Mouse (Mus musculus) mouse embryonic stem cell (cell line): ENCODE results near the gene Hist1h3h.
"Not testable (repeated sequence)": the region's sequence is repeated elsewhere in the genome, so short reads cannot be mapped to it uniquely, and the experiment has no call there.

Experiments used
- in situ Hi-C, 2 experiments: fragments of 300-500 bp; cut with MboI; formaldehyde crosslinking; loops; 1 replicate in 1 of 2; 3 replicates in 1 of 2; pipeline ENCODE4 v1.14.3; 2019 to 2020; ENCODE audit warnings: low sequenced_read_pairs in 2 of 2, low pct_unique_long_range_greater_than_20kb in 1 of 2, mixed read lengths in 1 of 2; ENCODE audit not compliant: unreplicated experiment in 1 of 2

The Hist1h3h gene

DNA sequence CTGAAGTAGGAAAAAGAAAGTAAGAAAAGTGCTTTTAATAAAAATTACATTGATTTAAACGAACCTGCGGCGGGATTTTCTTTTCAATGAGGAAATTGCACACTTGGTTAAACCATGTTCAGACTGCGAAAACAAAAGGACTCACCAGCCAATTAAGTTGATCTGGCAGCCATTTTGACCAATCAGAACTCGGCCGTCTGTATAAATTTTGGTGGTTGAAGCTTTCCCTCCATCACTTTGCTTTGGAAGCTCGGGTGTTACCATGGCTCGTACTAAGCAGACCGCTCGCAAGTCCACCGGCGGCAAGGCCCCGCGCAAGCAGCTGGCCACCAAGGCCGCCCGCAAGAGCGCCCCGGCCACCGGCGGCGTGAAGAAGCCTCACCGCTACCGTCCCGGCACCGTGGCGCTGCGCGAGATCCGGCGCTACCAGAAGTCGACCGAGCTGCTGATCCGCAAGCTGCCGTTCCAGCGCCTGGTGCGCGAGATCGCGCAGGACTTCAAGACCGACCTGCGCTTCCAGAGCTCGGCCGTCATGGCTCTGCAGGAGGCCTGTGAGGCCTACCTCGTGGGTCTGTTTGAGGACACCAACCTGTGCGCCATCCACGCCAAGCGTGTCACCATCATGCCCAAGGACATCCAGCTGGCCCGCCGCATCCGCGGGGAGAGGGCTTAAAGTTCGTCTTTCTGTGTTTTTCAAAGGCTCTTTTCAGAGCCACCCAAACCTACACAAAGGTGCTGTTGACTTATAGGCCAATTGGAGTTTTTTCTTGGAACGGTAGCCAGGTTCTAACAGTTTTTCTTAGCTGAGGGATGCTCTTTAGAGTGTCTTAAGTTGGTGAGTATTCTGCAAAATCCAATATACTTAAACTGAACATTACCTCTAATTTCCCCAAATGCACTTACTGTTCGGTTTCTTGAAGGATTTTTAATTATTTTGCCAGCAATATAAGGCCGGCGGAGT lies at the start of gene Hist1h3h:
Gene Hist1h3h, plus strand, starts transcription at position 263 of the 961 bp plus-strand sequence.
- in situ Hi-C loops, result loop anchor here in 1 of 2 experiments (10.0 kb wide), 1 partner anchor 317 kb away; the partner anchor contains the start of genes Hist1h2ah and Hist1h2bk

GRCm38 (mm10) chr13:21677305-21677704 lies 40.2 kb upstream of the Hist1h3h start, which contains the start of gene Olfr1360:
Gene Olfr1360 (minus strand): TSS chr13:21677405.
- in situ Hi-C loops, result loop anchor here (25.0 kb wide), 1 partner anchor 290 kb away; no protein-coding TSS in a partner anchor

- in situ Hi-C loops, result loop anchor here (25.0 kb wide), 1 partner anchor 311 kb away; no protein-coding TSS in a partner anchor
Observed at GRCm38 (mm10) chr13:21697811-21698210, 19.6 kb upstream of the Hist1h3h start, which contains the start of gene Olfr1359. Gene Olfr1359 (plus strand): TSS chr13:21698111.

GRCm38 (mm10) chr13:21706669-21707068 lies 10.8 kb upstream of the Hist1h3h start:
- in situ Hi-C loops, result no loop called here

- in situ Hi-C loops, result loop anchor here (5.0 to 10.0 kb wide), 2 partner anchors 317 to 325 kb away; partner anchors contain the start of genes Hist1h2ah (in 1 of the 2) and Hist1h2bk (in 1 of the 2)
Observed at GRCm38 (mm10) chr13:21710031-21710711, 7.3 kb upstream of the Hist1h3h start.

- in situ Hi-C loops, result loop anchor here (5.0 to 10.0 kb wide), 2 partner anchors 316 to 324 kb away; partner anchors contain the start of genes Hist1h2ah (in 1 of the 2) and Hist1h2bk (in 1 of the 2)
Observed at GRCm38 (mm10) chr13:21710821-21711525, 6.5 kb upstream of the Hist1h3h start.

DNA sequence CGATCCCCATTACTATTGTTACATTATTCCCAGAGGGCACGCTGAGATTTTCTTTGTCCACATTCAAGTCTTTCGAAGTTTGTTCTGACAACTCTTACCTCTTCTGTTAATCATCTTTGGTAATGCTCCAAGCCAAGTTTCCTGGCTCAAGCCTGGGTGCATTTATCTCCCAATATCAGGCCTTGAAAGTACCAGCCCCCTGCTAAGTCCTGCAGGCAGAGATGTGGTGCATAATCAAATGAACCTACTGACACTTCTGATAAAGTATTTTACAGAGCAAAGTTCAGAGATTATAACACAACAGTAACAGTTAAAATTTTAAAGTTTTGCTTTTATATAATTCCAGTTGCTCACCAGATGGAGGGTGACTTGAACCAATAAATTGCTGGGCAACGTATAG lies 5.8 kb upstream of the Hist1h3h start:
- in situ Hi-C loops, result loop anchor here (5.0 to 10.0 kb wide), 2 partner anchors 316 to 323 kb away; partner anchors contain the start of genes Hist1h2ah (in 1 of the 2) and Hist1h2bk (in 1 of the 2)

- in situ Hi-C loops, result loop anchor here (5.0 to 10.0 kb wide), 2 partner anchors 313 to 320 kb away; partner anchors contain the start of genes Hist1h2ah (in 1 of the 2) and Hist1h2bk (in 1 of the 2)
Observed at GRCm38 (mm10) chr13:21714725-21715124, 2.7 kb upstream of the Hist1h3h start.

DNA sequence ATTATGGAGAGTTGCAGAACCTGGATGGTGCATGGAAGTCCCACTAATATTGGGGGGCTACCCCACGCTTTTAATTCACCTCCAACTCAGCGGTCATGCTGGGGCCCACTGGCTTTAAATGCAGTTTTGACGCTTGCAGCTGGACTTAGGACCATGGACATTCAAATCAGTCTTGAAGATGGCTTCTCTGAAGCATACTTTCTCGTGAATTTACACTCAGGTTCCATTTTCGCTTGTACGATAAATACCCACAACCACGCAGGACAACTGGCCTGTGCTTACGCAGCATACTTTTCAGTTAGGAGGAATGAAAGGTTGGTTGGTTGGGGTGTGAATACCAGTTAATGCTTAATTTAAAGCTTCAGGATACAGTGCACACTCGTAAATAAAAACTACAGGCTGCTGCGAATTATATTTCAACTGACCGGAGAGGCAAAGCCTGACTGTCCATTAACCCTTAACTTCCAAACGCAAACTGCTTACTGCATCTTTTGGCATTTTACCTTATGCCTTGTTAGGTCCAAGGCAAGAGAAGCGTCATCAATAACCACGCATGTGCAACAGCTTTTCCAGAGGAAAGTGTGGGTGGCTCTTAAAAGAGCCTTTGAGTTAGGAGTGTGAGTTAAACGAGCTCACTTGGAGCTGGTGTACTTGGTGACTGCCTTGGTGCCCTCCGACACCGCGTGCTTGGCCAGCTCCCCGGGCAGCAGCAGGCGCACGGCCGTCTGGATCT lies 2.2 kb upstream of the Hist1h3h start:
- in situ Hi-C loops, result loop anchor here in 1 of 2 experiments (10.0 kb wide), 1 partner anchor 320 kb away; the partner anchor contains the start of genes Hist1h2ah and Hist1h2bk

DNA sequence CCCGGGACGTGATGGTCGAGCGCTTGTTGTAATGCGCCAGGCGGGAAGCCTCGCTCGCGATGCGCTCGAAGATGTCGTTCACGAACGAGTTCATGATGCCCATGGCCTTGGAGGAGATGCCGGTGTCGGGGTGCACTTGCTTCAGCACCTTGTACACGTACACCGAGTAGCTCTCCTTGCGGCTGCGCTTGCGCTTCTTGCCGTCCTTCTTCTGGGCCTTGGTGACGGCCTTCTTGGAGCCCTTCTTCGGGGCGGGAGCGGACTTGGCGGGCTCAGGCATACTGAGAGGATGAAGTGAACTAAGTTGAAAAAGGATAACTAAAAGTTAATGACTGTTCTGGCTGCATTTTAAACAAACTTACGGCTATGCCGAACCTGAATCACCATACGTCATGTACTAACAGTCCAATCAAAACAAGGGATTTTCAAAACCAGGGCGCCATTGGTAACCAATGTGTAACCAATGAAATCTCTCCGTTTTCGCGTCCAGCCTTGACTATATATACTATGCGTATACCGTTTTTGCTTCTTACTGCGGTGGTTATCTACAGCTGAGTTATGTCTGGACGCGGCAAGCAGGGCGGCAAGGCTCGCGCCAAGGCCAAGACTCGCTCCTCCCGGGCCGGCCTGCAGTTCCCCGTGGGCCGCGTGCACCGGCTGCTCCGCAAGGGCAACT lies 1.5 kb upstream of the Hist1h3h start, which contains the start of the genes Hist1h2bl and Hist1h2ai:
Gene Hist1h2bl, minus strand, starts transcription at position 280 of the 676 bp plus-strand sequence.
Gene Hist1h2ai, plus strand, starts transcription at position 559 of the 676 bp plus-strand sequence.
- in situ Hi-C loops, result loop anchor here in 1 of 2 experiments (10.0 kb wide), 1 partner anchor 319 kb away; the partner anchor contains the start of genes Hist1h2ah and Hist1h2bk

GRCm38 (mm10) chr13:21716540-21717391 lies 693 bp upstream of the Hist1h3h start:
- in situ Hi-C loops, result loop anchor here in 1 of 2 experiments (10.0 kb wide), 1 partner anchor 318 kb away; the partner anchor contains the start of genes Hist1h2ah and Hist1h2bk

- in situ Hi-C loops, result loop anchor here in 1 of 2 experiments (10.0 kb wide), 1 partner anchor 316 kb away; the partner anchor contains the start of genes Hist1h2ah and Hist1h2bk
Observed at GRCm38 (mm10) chr13:21718381-21719080, 1.1 kb downstream of the Hist1h3h start.

DNA sequence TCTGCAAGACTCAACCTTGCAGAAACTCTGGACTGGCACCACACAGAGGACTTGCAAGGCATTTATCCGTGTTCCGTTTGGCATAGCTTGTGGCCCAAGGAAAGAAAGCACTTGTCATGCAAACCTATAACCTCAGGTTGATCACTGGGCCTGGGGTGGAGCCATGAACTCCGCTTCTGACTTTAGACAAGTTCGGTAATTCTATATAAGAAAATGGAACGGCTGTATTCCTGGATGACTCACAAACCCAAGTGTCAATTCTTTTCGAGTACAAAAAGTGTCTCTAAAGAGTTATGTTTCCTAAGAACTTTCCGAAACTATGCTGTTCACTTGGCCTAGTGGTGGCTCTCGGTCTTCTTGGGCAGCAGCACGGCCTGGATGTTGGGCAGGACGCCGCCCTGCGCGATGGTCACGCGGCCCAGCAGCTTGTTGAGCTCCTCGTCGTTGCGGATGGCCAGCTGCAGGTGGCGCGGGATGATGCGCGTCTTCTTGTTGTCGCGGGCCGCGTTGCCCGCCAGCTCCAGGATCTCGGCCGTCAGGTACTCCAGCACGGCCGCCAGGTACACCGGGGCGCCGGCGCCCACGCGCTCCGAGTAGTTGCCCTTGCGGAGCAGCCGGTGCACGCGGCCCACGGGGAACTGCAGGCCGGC lies 3.8 kb downstream of the Hist1h3h start:
- in situ Hi-C loops, result not testable (repeated sequence)

GRCm38 (mm10) chr13:21721757-21722372 lies 4.4 kb downstream of the Hist1h3h start, which contains the start of gene Hist1h2bm:
Gene Hist1h2bm (plus strand): TSS chr13:21722044.
- in situ Hi-C loops, result not testable (repeated sequence)
